Mouse (Mus musculus) hindbrain, embryonic 13.5 days (tissue): ENCODE data around the gene S100a14. TPM values are rescaled to one million over a fixed set of nuclear protein-coding genes. Genes with fewer than 3 reads are reported as not detected.
A peak's percentile ranks its signal among the peaks of the same experiment; 100 is the strongest.

Experiments
- ATAC-seq: fragments of 200-750 bp; cut with Nextera tagmentation; 2 replicates; pipeline ENCODE4 v1.8.0; 2017; ENCODE audit warnings: moderate TSS enrichment; ENCODE audit not compliant: low FRiP score
- H3K27ac ChIP-seq: fragments of 300-500 bp; sonication (generic); 2 replicates; pipeline ENCODE4 v1.5.1; 2015; ENCODE audit warnings: inconsistent platforms, mild to moderate bottlenecking, moderate library complexity
- H3K27me3 ChIP-seq: fragments of 300-500 bp; sonication (generic); 2 replicates; pipeline ENCODE4 v1.6.1; 2015; ENCODE audit warnings: mild to moderate bottlenecking, inconsistent platforms
- H3K36me3 ChIP-seq: fragments of 300-500 bp; sonication (generic); 2 replicates; pipeline ENCODE4 v1.6.1; 2015; ENCODE audit warnings: mild to moderate bottlenecking, inconsistent platforms
- H3K4me1 ChIP-seq: fragments of 300-500 bp; sonication (generic); replicated peaks from 2 replicates; pipeline ENCODE4 v1.6.1; 2015; ENCODE audit warnings: inconsistent platforms
- H3K4me2 ChIP-seq: fragments of 300-500 bp; sonication (generic); 2 replicates; pipeline ENCODE4 v1.6.1; 2015; ENCODE audit warnings: inconsistent platforms, mild to moderate bottlenecking, moderate library complexity
- H3K4me3 ChIP-seq: fragments of 300-500 bp; sonication (generic); 2 replicates; pipeline ENCODE4 v1.5.1; 2015; ENCODE audit warnings: mild to moderate bottlenecking, inconsistent platforms
- H3K9ac ChIP-seq: fragments of 300-500 bp; sonication (generic); 2 replicates; pipeline ENCODE4 v1.6.1; 2015; ENCODE audit warnings: mild to moderate bottlenecking, inconsistent platforms
- H3K9me3 ChIP-seq: fragments of 300-500 bp; sonication (generic); 2 replicates; pipeline ENCODE4 v1.6.1; 2016; ENCODE audit warnings: inconsistent platforms
- WGBS: fragments of 180-500 bp; shearing (Covaris S2); methylation state at CpG from one replicate; pipeline ENCODE4 v1.1.7; 2015; 5-methylcytosine and 5-hydroxymethylcytosine counted together
- polyA plus RNA-seq: library from polyadenylated mRNA; unstranded; fragments of >200 nt; fragmentation: Nextera tagmentation; extraction: Ambion mirVana; gene quantifications from 2 replicates; pipeline ENCODE4 v1.2.1, GENCODE M21; 2015

Gene S100a14
- polyA plus RNA-seq: not detected in 2 replicates

DNA sequence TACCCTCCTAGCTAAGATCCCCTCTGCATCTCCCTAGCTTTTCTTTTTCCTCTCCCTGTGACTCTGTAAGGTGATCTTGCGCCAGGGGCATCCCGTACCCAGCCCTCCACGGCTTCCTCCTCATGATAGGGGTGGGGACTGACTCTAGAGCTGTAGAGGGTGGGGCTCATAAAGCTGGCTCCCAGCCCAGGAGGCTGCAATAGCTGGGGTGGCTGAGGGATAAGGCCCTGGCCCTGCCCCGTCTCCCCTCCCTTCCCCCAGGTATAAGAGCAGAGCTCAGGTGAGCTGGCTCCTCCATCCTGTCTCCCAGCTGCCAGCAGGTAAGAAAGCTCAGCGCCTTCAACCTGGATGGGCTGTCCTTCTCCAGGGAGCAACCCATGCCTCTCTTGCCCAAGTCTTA, at the start of gene S100a14:
TSS of gene S100a14 (plus strand) at position 277 of the 400 bp plus-strand sequence.
- ATAC-seq: no peak
- H3K9me3 ChIP-seq: no peaks in the 10 kb centered on the region
- no peak within 1 kb of the TSS for H3K9ac ChIP-seq
- 0 out of 2 replicates have a peak, but pooled peaks cover 3% of the 10 kb centered on the region for H3K27me3 ChIP-seq
- H3K27ac ChIP-seq: no peak within 1 kb of the TSS
- H3K4me3 ChIP-seq: no peak within 1 kb of the TSS
- no peaks in the 10 kb centered on the region for H3K36me3 ChIP-seq
- 81% methylated on average over 5 of the region's 5 CpGs for WGBS
- no peaks in the 10 kb centered on the region for H3K4me1 ChIP-seq
- no peak within 1 kb of the TSS for H3K4me2 ChIP-seq

DNA sequence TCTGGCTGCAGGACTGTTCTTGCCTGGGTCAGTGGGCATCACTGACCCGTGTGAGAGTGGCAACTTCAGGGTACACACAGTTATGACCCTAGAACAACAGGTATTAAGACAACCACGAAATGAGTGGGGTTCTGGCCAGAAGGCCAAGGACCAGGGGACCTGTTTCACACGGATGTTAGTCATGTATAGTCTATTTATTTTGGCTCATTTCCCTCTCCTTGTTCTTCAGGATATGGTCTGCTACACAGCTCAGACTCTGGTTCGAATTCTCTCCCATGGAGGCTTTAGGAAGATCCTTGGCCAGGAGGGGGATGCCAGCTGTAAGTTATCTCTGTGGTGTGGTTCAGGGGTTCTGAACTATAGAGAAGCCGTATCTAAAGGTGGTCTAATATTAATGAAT, 39.7 kb upstream of the S100a14 start:
- no peak overlapping the region for H3K9ac ChIP-seq
- no peak overlapping the region for H3K4me3 ChIP-seq
- H3K9me3 ChIP-seq: no peaks in the 10 kb centered on the region
- H3K4me2 ChIP-seq: no peak overlapping the region
- H3K27me3 ChIP-seq: no peaks in the 10 kb centered on the region
- WGBS: 81% methylated on average over 5 of the region's 5 CpGs
- no peak overlapping the region for H3K27ac ChIP-seq
- peaks cover 73% of the 10 kb centered on the region for H3K36me3 ChIP-seq
- H3K4me1 ChIP-seq: peaks cover 10% of the 10 kb centered on the region
- no peak for ATAC-seq

DNA sequence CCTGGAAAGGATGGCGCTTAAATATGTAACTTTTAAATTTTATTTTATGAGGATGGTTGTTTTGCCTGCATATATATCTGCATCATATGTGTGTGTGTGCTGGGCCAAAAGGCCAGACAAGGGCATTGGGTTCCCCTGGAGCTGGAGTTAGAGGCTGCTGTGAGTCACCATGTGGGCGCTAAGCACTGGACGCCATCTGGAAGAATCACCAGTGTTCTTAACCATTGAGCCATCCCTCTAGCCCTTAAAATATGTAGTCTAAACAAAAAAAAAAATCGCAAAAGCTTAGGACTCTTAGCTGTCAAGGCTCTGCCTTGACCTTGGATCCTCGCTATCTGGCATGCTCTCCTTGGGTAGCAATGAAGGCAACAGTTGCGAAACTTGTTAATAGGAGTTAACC, 38.1 kb upstream of the S100a14 start:
- ATAC-seq: no peak

DNA sequence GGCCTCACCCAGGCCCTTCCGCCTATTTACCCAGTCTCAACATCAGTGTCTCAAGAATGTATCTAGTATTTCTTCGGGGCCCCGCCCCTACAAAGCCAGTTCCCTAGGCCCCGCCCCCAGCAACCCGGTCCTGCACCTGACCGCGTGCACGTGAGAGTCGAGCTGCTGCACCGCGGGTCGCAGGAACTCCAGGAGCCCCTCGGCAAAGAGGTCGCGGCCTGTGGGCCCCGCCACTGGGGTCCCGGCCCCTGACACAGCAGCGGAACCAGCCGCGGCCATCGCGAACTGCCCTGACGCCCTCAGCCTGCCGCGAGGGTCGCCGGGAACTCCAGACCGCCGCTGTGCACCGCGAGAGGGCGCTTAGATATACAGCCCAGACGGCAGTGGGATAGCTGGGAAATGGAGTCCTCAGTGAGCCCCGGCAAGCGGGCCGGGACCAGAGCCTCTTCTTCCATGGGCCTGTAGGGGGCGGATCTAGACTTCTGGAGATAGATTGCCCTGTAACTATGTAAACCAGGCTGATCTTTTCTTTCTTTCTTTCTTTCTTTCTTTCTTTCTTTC, 35.9 kb upstream of the S100a14 start, which contains the start of gene Snapin:
TSS of gene Snapin (minus strand) at position 338 of the 561 bp plus-strand sequence.
- ATAC-seq: peak; percentile 98
- Histone ChIP-seq H3K27me3 (no peaks in the 10 kb centered on the region), H3K36me3 (peaks cover 44% of the 10 kb centered on the region), H3K9ac (peak within 1 kb of the TSS; percentile 83), H3K27ac (peak within 1 kb of the TSS; percentile 80), H3K4me3 (peak within 1 kb of the TSS; percentile 70), H3K4me1 (peaks cover 10% of the 10 kb centered on the region), H3K9me3 (no peaks in the 10 kb centered on the region), H3K4me2 (peak within 1 kb of the TSS; percentile 66)
- under 1% methylated on average over 37 of the region's 37 CpGs for WGBS

More for the DNA sequence above, 38.1 kb upstream of the S100a14 start:
- Histone ChIP-seq H3K27me3 (no peaks in the 10 kb centered on the region), H3K4me1 (peaks cover 10% of the 10 kb centered on the region), H3K9me3 (no peaks in the 10 kb centered on the region), H3K4me3 (no peak overlapping the region), H3K27ac (no peak overlapping the region), H3K9ac (no peak overlapping the region), H3K4me2 (no peak overlapping the region), H3K36me3 (peaks cover 57% of the 10 kb centered on the region)
- WGBS: 92% methylated on average over 6 of the region's 6 CpGs

DNA sequence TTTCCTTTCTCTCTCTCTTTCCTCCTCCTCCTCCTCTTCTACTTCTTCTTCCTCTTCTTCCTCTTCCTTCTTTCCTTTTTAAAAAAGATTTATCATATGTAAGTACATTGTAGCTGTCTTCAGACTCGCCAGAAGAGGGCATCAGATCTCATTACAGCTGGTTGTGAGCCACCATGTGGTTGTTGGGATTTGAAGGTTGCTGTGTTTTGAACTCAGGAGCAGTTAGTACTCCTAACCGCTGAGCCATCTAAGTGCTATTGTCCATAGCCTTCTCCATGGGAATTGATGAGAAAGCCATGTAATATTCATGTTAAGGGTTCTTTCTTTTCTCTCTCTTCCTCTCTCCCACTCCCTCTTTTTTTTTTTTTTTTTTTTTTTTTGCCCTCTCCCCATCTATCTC, 35.3 kb upstream of the S100a14 start:
- H3K9me3 ChIP-seq: no peaks in the 10 kb centered on the region
- H3K4me3 ChIP-seq: no peak overlapping the region
- H3K36me3 ChIP-seq: peaks cover 44% of the 10 kb centered on the region
- no peaks in the 10 kb centered on the region for H3K27me3 ChIP-seq
- H3K4me1 ChIP-seq: peaks cover 10% of the 10 kb centered on the region
- 0 out of 2 replicates have a peak, but pooled peaks have one; percentile 19 for ATAC-seq
- H3K4me2 ChIP-seq: no peak overlapping the region
- H3K27ac ChIP-seq: no peak overlapping the region
- H3K9ac ChIP-seq: no peak overlapping the region
- WGBS: 47% methylated on average over 2 of the region's 2 CpGs

DNA sequence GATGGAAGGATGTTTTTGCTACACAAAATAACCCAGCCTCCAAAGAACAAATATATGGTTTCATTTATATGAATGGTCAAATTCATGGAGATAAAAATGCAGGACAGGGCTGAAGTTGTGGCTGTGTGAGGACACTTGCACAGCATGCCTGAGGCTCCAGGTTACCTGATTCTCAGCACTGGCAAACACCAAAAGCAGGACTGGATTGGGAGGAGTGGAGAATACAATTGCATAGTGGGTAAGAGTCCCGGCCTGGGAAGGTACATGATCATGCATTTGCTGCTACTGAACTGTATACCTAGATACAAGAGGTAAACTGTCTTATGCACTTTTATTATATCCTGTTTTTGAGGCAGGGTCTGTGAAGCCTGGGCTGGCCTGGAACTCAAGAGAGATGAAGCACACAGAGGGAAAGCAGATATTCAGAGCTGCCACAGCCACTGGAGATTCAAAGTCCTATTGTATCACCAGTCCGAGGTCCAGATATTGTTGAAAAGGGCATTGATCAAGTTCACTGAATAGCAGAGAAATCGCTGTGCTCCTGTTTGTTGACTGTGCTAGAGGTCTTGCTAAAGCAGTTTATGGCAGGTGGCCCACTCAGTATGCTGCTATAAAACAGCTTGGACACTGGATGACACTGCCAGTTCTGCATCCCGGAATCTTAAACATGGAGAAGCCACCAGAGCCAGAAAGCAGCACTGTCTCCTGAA, 32.7 kb upstream of the S100a14 start:
- 62% methylated on average over 4 of the region's 4 CpGs for WGBS
- H3K4me3 ChIP-seq: no peak overlapping the region
- no peaks in the 10 kb centered on the region for H3K9me3 ChIP-seq
- H3K36me3 ChIP-seq: peaks cover 47% of the 10 kb centered on the region
- peaks cover 10% of the 10 kb centered on the region for H3K4me1 ChIP-seq
- ATAC-seq: no peak
- no peak overlapping the region for H3K27ac ChIP-seq
- no peak overlapping the region for H3K4me2 ChIP-seq
- no peaks in the 10 kb centered on the region for H3K27me3 ChIP-seq
- no peak overlapping the region for H3K9ac ChIP-seq

DNA sequence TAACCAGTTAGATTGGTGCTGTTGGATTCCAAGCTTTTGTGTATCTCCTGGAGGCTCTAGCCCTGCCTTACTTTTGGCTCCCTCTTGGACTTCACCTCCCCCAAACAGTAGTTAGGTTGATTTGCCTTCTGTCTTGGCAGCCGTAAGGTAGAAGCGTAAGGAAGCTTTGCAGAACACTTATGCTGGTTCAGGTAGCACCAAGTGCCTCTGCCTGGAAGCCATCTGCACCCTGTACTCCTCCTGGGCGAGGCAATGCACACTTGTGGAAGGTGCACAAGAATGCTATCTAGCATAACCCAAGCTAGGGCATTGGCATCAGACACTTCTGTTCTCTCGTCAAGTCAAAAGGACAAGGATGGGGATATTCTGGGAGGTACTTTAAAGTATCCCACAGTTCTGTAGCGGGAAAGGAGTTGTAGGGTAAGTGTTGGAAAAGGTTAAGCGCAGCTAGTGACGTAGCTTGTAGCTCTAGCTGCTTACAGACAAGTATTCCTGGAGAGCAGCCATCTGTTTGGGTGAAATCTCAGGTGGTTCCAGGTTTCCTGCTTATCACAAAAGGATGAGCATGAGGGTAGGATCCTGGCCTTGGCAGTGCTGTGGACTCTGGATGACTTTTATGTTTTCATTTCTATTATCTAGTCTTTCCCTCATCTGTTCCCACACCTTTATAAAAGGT, 30.7 kb upstream of the S100a14 start:
- Histone ChIP-seq H3K27ac (no peak overlapping the region), H3K9me3 (no peaks in the 10 kb centered on the region), H3K4me3 (no peak overlapping the region), H3K36me3 (peaks cover 57% of the 10 kb centered on the region), H3K9ac (no peak overlapping the region), H3K4me1 (no peaks in the 10 kb centered on the region), H3K4me2 (no peak overlapping the region), H3K27me3 (no peaks in the 10 kb centered on the region)
- WGBS: 94% methylated on average over 7 of the region's 7 CpGs
- ATAC-seq: no peak

DNA sequence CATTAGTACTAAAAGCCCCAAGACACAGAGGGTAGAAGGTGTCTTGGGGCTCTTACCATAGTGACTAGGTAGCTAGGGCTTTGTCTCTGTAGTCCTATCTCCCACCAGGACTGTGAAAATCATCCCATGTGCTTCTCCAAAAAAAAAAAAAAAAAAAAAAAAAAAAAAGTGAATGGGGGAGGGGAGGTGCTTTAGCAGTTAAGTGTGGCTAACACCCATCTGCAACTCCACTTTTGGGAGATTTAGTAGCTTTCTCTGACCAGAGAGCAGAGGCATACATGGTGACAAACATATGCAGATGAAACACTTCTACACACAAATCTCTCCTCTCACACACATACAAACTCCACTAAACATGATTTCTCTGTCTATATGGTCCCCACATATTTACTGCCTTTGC, 29.1 kb upstream of the S100a14 start:
- H3K4me3 ChIP-seq: no peak overlapping the region
- no peak overlapping the region for H3K4me2 ChIP-seq
- no peaks in the 10 kb centered on the region for H3K9me3 ChIP-seq
- no peaks in the 10 kb centered on the region for H3K27me3 ChIP-seq
- no peaks in the 10 kb centered on the region for H3K4me1 ChIP-seq
- H3K9ac ChIP-seq: no peak overlapping the region
- no peak for ATAC-seq
- H3K27ac ChIP-seq: no peak overlapping the region
- H3K36me3 ChIP-seq: peaks cover 73% of the 10 kb centered on the region

DNA sequence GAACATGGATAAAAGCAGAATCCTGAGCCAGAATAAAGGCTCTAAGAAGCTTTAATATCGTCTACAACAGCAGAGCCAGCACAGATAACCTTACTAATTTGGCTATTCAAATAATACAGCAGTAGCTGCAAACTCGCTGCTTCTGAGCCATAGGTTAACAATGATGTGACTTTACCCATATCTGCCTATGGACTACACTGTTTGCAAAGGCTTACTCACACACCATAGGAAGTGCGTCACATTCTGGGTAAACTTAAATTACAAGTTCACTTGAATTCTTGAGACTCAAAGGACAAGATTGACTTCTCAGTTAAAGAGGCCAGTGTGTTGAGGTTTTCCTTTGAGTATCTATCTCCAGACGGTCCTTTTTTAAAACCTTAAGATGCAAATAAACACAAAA, 23.2 kb upstream of the S100a14 start:
- Histone ChIP-seq H3K27me3 (no peaks in the 10 kb centered on the region), H3K4me2 (no peak overlapping the region), H3K36me3 (peaks cover 86% of the 10 kb centered on the region), H3K4me1 (peaks cover 23% of the 10 kb centered on the region), H3K27ac (no peak overlapping the region), H3K9me3 (no peaks in the 10 kb centered on the region), H3K4me3 (no peak overlapping the region), H3K9ac (no peak overlapping the region)
- 91% methylated on average over 4 of the region's 4 CpGs for WGBS
- no peak for ATAC-seq

DNA sequence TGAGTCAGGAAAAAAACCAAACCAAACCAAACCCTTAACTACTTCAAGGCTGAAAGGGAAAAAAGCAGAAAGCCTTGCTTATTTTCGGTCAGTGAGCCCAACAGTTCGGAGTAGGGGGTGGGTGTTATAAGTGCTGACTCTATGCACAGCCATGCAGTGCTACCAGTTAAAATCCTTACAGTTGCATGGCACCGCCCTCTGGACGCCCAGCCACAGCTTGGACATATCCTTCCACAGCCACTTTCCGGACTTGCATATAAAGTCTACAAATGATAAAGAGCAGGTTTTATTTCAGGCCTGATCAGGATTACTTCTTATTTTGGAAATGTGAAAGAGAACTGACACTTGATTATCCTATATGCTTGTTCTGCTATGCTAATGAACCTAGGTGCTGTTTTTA, 21.4 kb upstream of the S100a14 start:
- H3K27ac ChIP-seq: no peak overlapping the region
- no peak overlapping the region for H3K9ac ChIP-seq
- no peak for ATAC-seq
- H3K9me3 ChIP-seq: no peaks in the 10 kb centered on the region
- H3K4me1 ChIP-seq: peaks cover 23% of the 10 kb centered on the region
- H3K4me2 ChIP-seq: no peak overlapping the region
- no peak overlapping the region for H3K4me3 ChIP-seq
- H3K27me3 ChIP-seq: no peaks in the 10 kb centered on the region
- 93% methylated on average over 5 of the region's 5 CpGs for WGBS
- H3K36me3 ChIP-seq: peaks cover 68% of the 10 kb centered on the region

DNA sequence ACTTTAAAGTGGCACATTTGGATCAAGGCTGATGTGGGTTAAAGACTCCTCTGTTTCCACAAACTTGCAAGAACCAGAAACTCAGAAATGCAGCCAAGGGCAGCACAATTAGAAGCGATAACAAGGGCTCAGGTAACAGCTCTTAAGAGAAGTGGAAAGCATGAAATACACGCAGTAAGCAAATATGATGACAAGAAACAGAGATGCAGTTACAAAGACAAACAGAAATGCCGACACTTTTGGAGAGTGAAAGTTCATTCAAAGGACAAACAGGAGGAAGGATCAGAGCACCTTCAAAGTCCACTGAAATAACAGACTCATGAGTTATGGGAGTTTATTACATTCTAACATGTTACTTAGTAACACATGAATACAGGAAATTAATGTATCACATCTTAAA, 20.3 kb upstream of the S100a14 start:
- Histone ChIP-seq H3K36me3 (peaks cover 60% of the 10 kb centered on the region), H3K4me3 (no peak overlapping the region), H3K4me2 (no peak overlapping the region), H3K4me1 (peaks cover 23% of the 10 kb centered on the region), H3K9me3 (no peaks in the 10 kb centered on the region), H3K27ac (no peak overlapping the region), H3K9ac (no peak overlapping the region), H3K27me3 (0 out of 2 replicates have a peak, but pooled peaks cover 5% of the 10 kb centered on the region)
- WGBS: 91% methylated on average over 3 of the region's 3 CpGs
- ATAC-seq: no peak

DNA sequence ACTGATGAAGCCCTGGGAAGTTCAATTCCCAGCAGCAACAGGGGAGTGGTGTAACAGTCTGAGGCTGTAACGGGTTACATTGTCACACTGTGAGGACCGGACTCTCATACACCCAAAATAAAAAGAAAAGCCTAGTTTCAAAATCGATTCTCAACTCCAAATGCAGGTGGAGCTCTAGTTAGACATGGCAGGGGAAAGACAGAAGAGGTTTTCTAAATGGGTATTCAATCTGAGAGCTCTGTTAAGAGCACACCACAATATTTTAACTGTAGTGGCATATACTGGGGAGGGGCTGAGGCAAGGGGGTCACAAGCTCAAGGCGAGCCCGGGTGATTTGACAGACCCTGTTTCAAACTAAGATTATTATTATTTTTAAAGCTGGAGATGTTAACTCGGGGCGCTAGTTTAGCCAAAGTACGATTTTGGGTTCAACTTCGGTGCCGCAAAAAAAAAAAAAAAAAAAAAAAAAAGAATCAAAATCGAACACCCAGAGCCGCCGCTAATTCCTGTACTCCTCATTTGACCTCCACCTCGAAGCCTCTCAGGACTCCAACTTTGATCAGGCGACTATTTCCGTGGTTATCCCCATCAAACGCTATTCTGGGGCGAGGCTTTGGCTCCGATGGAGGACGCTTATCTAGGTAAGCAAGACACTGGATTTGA, 18.2 kb upstream of the S100a14 start:
- no peaks in the 10 kb centered on the region for H3K9me3 ChIP-seq
- peak overlapping the region; percentile 93 for H3K4me3 ChIP-seq
- WGBS: 2% methylated on average over 20 of the region's 20 CpGs
- peaks cover 40% of the 10 kb centered on the region for H3K36me3 ChIP-seq
- peak overlapping the region; percentile 98 for H3K27ac ChIP-seq
- ATAC-seq: no peak; the same call in 1 of the 2 replicates
- H3K4me1 ChIP-seq: peaks cover 23% of the 10 kb centered on the region
- peak overlapping the region; percentile 98 for H3K9ac ChIP-seq
- peak overlapping the region; percentile 84 for H3K4me2 ChIP-seq
- peaks cover 21% of the 10 kb centered on the region for H3K27me3 ChIP-seq
